Mouse (Mus musculus) erythroblast, embryonic 14.5 days (primary cell): ENCODE measurements around the gene Olfr776.

Source experiments
- GATA1 ChIP-seq: IDR thresholded peaks from 2 replicates; pipeline ENCODE4 v1.6.1; 2012; ENCODE audit warnings: low read length, inconsistent platforms, mixed read lengths
- TAL1 ChIP-seq: IDR thresholded peaks from 3 replicates; pipeline ENCODE4 v1.6.1; 2012; ENCODE audit warnings: low read length, inconsistent platforms, mixed read lengths

DNA sequence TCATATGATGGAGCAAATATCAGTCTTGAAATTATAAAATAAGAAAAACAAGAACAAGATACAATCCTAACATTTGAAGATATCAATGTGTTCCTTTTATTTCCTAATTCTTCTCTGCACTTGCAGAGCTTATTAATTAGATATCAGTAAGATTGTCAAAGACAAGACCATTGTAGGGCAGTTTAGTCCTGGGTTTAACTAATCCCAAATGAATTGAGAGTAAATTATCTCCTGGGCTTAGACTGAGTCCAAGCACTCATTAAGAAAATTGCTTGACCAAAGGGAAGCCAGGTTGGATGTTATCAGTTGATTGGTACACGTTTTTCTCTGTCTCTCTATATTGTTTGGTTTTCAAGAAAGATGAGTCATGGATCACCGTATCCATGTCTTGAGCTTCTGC lies 23.0 kb upstream of the Olfr776 start, which contains the start of gene Olfr774:
- no peak for TF ChIP-seq GATA1
- TF ChIP-seq TAL1, result no peak
